Mouse (Mus musculus) layer of hippocampus, adult 6 months (tissue): Measurements from ENCODE around the gene Gm14419. TPM values are rescaled to one million over a fixed set of nuclear protein-coding genes. Genes with fewer than 3 reads are reported as not detected.

Source experiments
- long read RNA-seq, 2 experiments: library from polyadenylated mRNA; unstranded; transcript quantifications; one replicate each; pipeline ENCODE4 v2.0.0; 2019 to 2020
- polyA plus RNA-seq: library from polyadenylated mRNA; unstranded; fragments of <200 nt; fragmentation: Nextera tagmentation; gene quantifications from 2 replicates; pipeline ENCODE4 v1.2.3, GENCODE M21; 2021

Gene Gm14419
- 29.8 and 35.5 TPM in 2 replicates for polyA plus RNA-seq
- long read RNA-seq, experiment 1, transcript Gm14419-203 (4 exons, 752 nt): major isoform, 12 of 15 reads
- long read RNA-seq, experiment 1, partial matches to known transcripts: 1 of 15 reads
- long read RNA-seq, experiment 1, other reads (novel, unspliced or antisense): 2 of 15 reads
- long read RNA-seq, experiment 2, transcript Gm14419-203 (4 exons, 752 nt): major isoform, 15 of 21 reads
- long read RNA-seq, experiment 2, partial matches to known transcripts: 0 of 21 reads
- long read RNA-seq, experiment 2, other reads (novel, unspliced or antisense): 6 of 21 reads

GRCm38 (mm10) chr2:177000656-177001055 lies at the start of gene Gm14419:
TSS of gene Gm14419 (plus strand) at chr2:177000956.

Other genes with a start within 250 kb of the Gm14419 start
- 49.6 and 52.8 TPM in 2 replicates for gene Gm14295, start 202.3 kb upstream of the Gm14419 start, polyA plus RNA-seq
- not detected in 2 replicates for gene Gm14408, start 169.8 kb upstream of the Gm14419 start, polyA plus RNA-seq
- 10.0 and 14.1 TPM in 2 replicates for gene Gm14296, start 73.1 kb upstream of the Gm14419 start, polyA plus RNA-seq
- gene Gm14401, start 73.4 kb downstream of the Gm14419 start, polyA plus RNA-seq: not detected in 2 replicates
- gene Gm14410, start 205.5 kb downstream of the Gm14419 start, polyA plus RNA-seq: 32.5 and 42.4 TPM in 2 replicates